Mouse (Mus musculus): ENCODE results near the gene Fam214a. TPM values are rescaled to one million over a fixed set of nuclear protein-coding genes. Genes with fewer than 3 reads are reported as not detected.
A peak's percentile ranks its signal among the peaks of the same experiment; 100 is the strongest.

Gene Fam214a
- polyA plus RNA-seq, 1 experiment: 1.1 TPM

GRCm38 (mm10) chr9:74953265-74953958 is 728 bp downstream of the Fam214a start:
- peak overlapping the region; percentile 77 for H3ac ChIP-seq (ENCODE audit: control insufficient read depth, insufficient read length, low read depth)
- H3K36me3 ChIP-seq (ENCODE audit: control insufficient read depth, insufficient read depth): no peaks in the 10 kb centered on the region
- no peaks in the 10 kb centered on the region for H3K27me3 ChIP-seq (ENCODE audit: control insufficient read depth, insufficient read depth, insufficient read length)
- no peaks in the 10 kb centered on the region for H3K79me2 ChIP-seq (ENCODE audit: control insufficient read depth, insufficient read depth)
- H3K79me3 ChIP-seq (ENCODE audit: low read depth): no peaks in the 10 kb centered on the region
- H3K4me3 ChIP-seq (ENCODE audit: insufficient read depth, poor library complexity, severe bottlenecking): peak overlapping the region; percentile 55
- TF ChIP-seq MYOG (IDR thresholded peaks at IDR 0.05; ENCODE audit: control insufficient read depth, extremely low read depth, insufficient read length) (no peak), MYOD1 (IDR thresholded peaks at IDR 0.05; ENCODE audit: control insufficient read depth, insufficient read length, low read depth) (no peak), MAX (IDR thresholded peaks at IDR 0.05) (no peak), USF1 (IDR thresholded peaks at IDR 0.05; ENCODE audit: low read depth) (no peak), FOSL1 (IDR thresholded peaks at IDR 0.05; ENCODE audit: insufficient read depth, low read length, poor library complexity, severe bottlenecking) (no peak), CTCF (IDR thresholded peaks at IDR 0.05; ENCODE audit: control insufficient read depth, insufficient read depth, insufficient read length) (no peak), CEBPB (IDR thresholded peaks at IDR 0.05; ENCODE audit: low read depth) (no peak)

GRCm38 (mm10) chr9:74953959-74954279 is 1.2 kb downstream of the Fam214a start:
- no peaks in the 10 kb centered on the region for H3K27me3 ChIP-seq (ENCODE audit: control insufficient read depth, insufficient read depth, insufficient read length)
- H3K36me3 ChIP-seq (ENCODE audit: control insufficient read depth, insufficient read depth): no peaks in the 10 kb centered on the region
- H3K79me2 ChIP-seq (ENCODE audit: control insufficient read depth, insufficient read depth): no peaks in the 10 kb centered on the region
- no peaks in the 10 kb centered on the region for H3K79me3 ChIP-seq (ENCODE audit: low read depth)
- TF ChIP-seq FOSL1 (IDR thresholded peaks at IDR 0.05; ENCODE audit: insufficient read depth, low read length, poor library complexity, severe bottlenecking) (no peak), MAX (IDR thresholded peaks at IDR 0.05) (no peak), USF1 (IDR thresholded peaks at IDR 0.05; ENCODE audit: low read depth) (no peak), MYOD1 (IDR thresholded peaks at IDR 0.05; ENCODE audit: control insufficient read depth, insufficient read length, low read depth) (no peak), CEBPB (IDR thresholded peaks at IDR 0.05; ENCODE audit: low read depth) (no peak)
- H3K4me3 ChIP-seq (ENCODE audit: insufficient read depth, poor library complexity, severe bottlenecking): peak overlapping the region; percentile 55
- no peak overlapping the region for H3ac ChIP-seq (ENCODE audit: control insufficient read depth, insufficient read length, low read depth)

- no peak overlapping the region for H3K4me3 ChIP-seq (ENCODE audit: insufficient read depth, poor library complexity, severe bottlenecking)
- TF ChIP-seq FOSL1 (IDR thresholded peaks at IDR 0.05; ENCODE audit: insufficient read depth, low read length, poor library complexity, severe bottlenecking): no peak
- TF ChIP-seq CTCF (IDR thresholded peaks at IDR 0.05; ENCODE audit: control insufficient read depth, insufficient read depth, insufficient read length): no peak
- TF ChIP-seq MYOG (IDR thresholded peaks at IDR 0.05; ENCODE audit: control insufficient read depth, extremely low read depth, insufficient read length): no peak
- no peak for TF ChIP-seq MYOD1 (IDR thresholded peaks at IDR 0.05; ENCODE audit: control insufficient read depth, insufficient read length, low read depth)
- no peak for TF ChIP-seq USF1 (IDR thresholded peaks at IDR 0.05; ENCODE audit: low read depth)
- no peak for TF ChIP-seq MAX (IDR thresholded peaks at IDR 0.05)
- TF ChIP-seq CEBPB (IDR thresholded peaks at IDR 0.05; ENCODE audit: low read depth): no peak
These were observed 1.7 kb downstream of the Fam214a start for GRCm38 (mm10) chr9:74954387-74954786.

GRCm38 (mm10) chr9:74960630-74961029 is 7.9 kb downstream of the Fam214a start:
- no peaks in the 10 kb centered on the region for H3K79me2 ChIP-seq (ENCODE audit: control insufficient read depth, insufficient read depth)
- H3K36me3 ChIP-seq (ENCODE audit: control insufficient read depth, insufficient read depth): no peaks in the 10 kb centered on the region
- H3ac ChIP-seq (ENCODE audit: control insufficient read depth, insufficient read length, low read depth): no peak overlapping the region
- no peak overlapping the region for H3K4me3 ChIP-seq (ENCODE audit: insufficient read depth, poor library complexity, severe bottlenecking)
- no peaks in the 10 kb centered on the region for H3K27me3 ChIP-seq (ENCODE audit: control insufficient read depth, insufficient read depth, insufficient read length)
- no peaks in the 10 kb centered on the region for H3K79me3 ChIP-seq (ENCODE audit: low read depth)
- TF ChIP-seq MAX (IDR thresholded peaks at IDR 0.05): no peak
- no peak for TF ChIP-seq FOSL1 (IDR thresholded peaks at IDR 0.05; ENCODE audit: insufficient read depth, low read length, poor library complexity, severe bottlenecking)
- no peak for TF ChIP-seq CTCF (IDR thresholded peaks at IDR 0.05; ENCODE audit: control insufficient read depth, insufficient read depth, insufficient read length)
- no peak for TF ChIP-seq MYOD1 (IDR thresholded peaks at IDR 0.05; ENCODE audit: control insufficient read depth, insufficient read length, low read depth)
- no peak for TF ChIP-seq MYOG (IDR thresholded peaks at IDR 0.05; ENCODE audit: control insufficient read depth, extremely low read depth, insufficient read length)
- TF ChIP-seq CEBPB (IDR thresholded peaks at IDR 0.05; ENCODE audit: low read depth): no peak
- TF ChIP-seq USF1 (IDR thresholded peaks at IDR 0.05; ENCODE audit: low read depth): no peak

More at GRCm38 (mm10) chr9:74954387-74954786, 1.7 kb downstream of the Fam214a start:
- no peaks in the 10 kb centered on the region for H3K79me2 ChIP-seq (ENCODE audit: control insufficient read depth, insufficient read depth)
- no peaks in the 10 kb centered on the region for H3K79me3 ChIP-seq (ENCODE audit: low read depth)
- H3K27me3 ChIP-seq (ENCODE audit: control insufficient read depth, insufficient read depth, insufficient read length): no peaks in the 10 kb centered on the region
- H3ac ChIP-seq (ENCODE audit: control insufficient read depth, insufficient read length, low read depth): no peak overlapping the region
- H3K36me3 ChIP-seq (ENCODE audit: control insufficient read depth, insufficient read depth): no peaks in the 10 kb centered on the region

GRCm38 (mm10) chr9:74961073-74961575 is 8.4 kb downstream of the Fam214a start:
- no peak for TF ChIP-seq MYOG (IDR thresholded peaks at IDR 0.05; ENCODE audit: control insufficient read depth, extremely low read depth, insufficient read length)
- TF ChIP-seq MYOD1 (IDR thresholded peaks at IDR 0.05; ENCODE audit: control insufficient read depth, insufficient read length, low read depth): no peak
- Histone ChIP-seq H3ac (ENCODE audit: control insufficient read depth, insufficient read length, low read depth) (no peak overlapping the region), H3K36me3 (ENCODE audit: control insufficient read depth, insufficient read depth) (no peaks in the 10 kb centered on the region)

GRCm38 (mm10) chr9:74963953-74964352 is 11.3 kb downstream of the Fam214a start:
- Histone ChIP-seq H3K27me3 (ENCODE audit: control insufficient read depth, insufficient read depth, insufficient read length) (no peaks in the 10 kb centered on the region), H3K79me3 (ENCODE audit: low read depth) (no peaks in the 10 kb centered on the region), H3K79me2 (ENCODE audit: control insufficient read depth, insufficient read depth) (no peaks in the 10 kb centered on the region), H3K4me3 (ENCODE audit: insufficient read depth, poor library complexity, severe bottlenecking) (no peak overlapping the region), H3K36me3 (ENCODE audit: control insufficient read depth, insufficient read depth) (no peaks in the 10 kb centered on the region), H3ac (ENCODE audit: control insufficient read depth, insufficient read length, low read depth) (no peak overlapping the region)
- no peak for TF ChIP-seq MYOD1 (IDR thresholded peaks at IDR 0.05; ENCODE audit: control insufficient read depth, insufficient read length, low read depth)
- no peak for TF ChIP-seq USF1 (IDR thresholded peaks at IDR 0.05; ENCODE audit: low read depth)
- no peak for TF ChIP-seq FOSL1 (IDR thresholded peaks at IDR 0.05; ENCODE audit: insufficient read depth, low read length, poor library complexity, severe bottlenecking)

More at GRCm38 (mm10) chr9:74961073-74961575, 8.4 kb downstream of the Fam214a start:
- Histone ChIP-seq H3K79me3 (ENCODE audit: low read depth) (no peaks in the 10 kb centered on the region), H3K79me2 (ENCODE audit: control insufficient read depth, insufficient read depth) (no peaks in the 10 kb centered on the region), H3K4me3 (ENCODE audit: insufficient read depth, poor library complexity, severe bottlenecking) (no peak overlapping the region), H3K27me3 (ENCODE audit: control insufficient read depth, insufficient read depth, insufficient read length) (no peaks in the 10 kb centered on the region)
